Mouse (Mus musculus): ENCODE measurements around the gene Arhgap10. TPM values are rescaled to one million over a fixed set of nuclear protein-coding genes. Genes with fewer than 3 reads are reported as not detected.
"Not testable (repeated sequence)": the region's sequence is repeated elsewhere in the genome, so short reads cannot be mapped to it uniquely, and the experiment has no call there.

The Arhgap10 gene
- total RNA-seq, 2 experiments from 2014 or later = 54.4 to 55.9 TPM

GRCm38 (mm10) chr8:77341329-77341728 is 176.4 kb downstream of the Arhgap10 start:
- Histone ChIP-seq H3K27ac (no peak overlapping the region), H3K4me3 (no peak overlapping the region)
- TF ChIP-seq CTCF (IDR thresholded peaks at IDR 0.05) = no peak
- intact Hi-C loops (cut with DNase I) = no loop called here
- DNase-seq = no peak

GRCm38 (mm10) chr8:77340046-77340747 is 177.6 kb downstream of the Arhgap10 start:
- no peak for TF ChIP-seq CTCF (IDR thresholded peaks at IDR 0.05)
- no peak for DNase-seq
- intact Hi-C loops (cut with DNase I) = no loop called here
- Histone ChIP-seq H3K4me3 (no peak overlapping the region), H3K27ac (no peak overlapping the region)

GRCm38 (mm10) chr8:77337272-77337671 is 180.5 kb downstream of the Arhgap10 start:
- Histone ChIP-seq H3K4me3 (no peak overlapping the region), H3K27ac (no peak overlapping the region)
- intact Hi-C loops (cut with DNase I) = no loop called here
- TF ChIP-seq CTCF (IDR thresholded peaks at IDR 0.05) = no peak
- no peak for DNase-seq

- Histone ChIP-seq H3K4me3 (no peak overlapping the region), H3K27ac (no peak overlapping the region)
- DNase-seq = no peak
- TF ChIP-seq CTCF (IDR thresholded peaks at IDR 0.05) = no peak
- intact Hi-C loops (cut with DNase I) = no loop called here
Measured at GRCm38 (mm10) chr8:77331180-77331579, 186.6 kb downstream of the Arhgap10 start.

GRCm38 (mm10) chr8:77330304-77330703 is 187.4 kb downstream of the Arhgap10 start:
- Histone ChIP-seq H3K4me3 (no peak overlapping the region), H3K27ac (no peak overlapping the region)
- intact Hi-C loops (cut with DNase I) = no loop called here
- TF ChIP-seq CTCF (IDR thresholded peaks at IDR 0.05) = no peak
- DNase-seq = no peak

- intact Hi-C loops (cut with DNase I) = loop anchor here (10.0 kb wide), 1 partner anchor 165 kb away; no protein-coding TSS in a partner anchor
- no peak for TF ChIP-seq CTCF (IDR thresholded peaks at IDR 0.05)
- DNase-seq = no peak
- no peak overlapping the region for H3K4me3 ChIP-seq
- no peak overlapping the region for H3K27ac ChIP-seq
Measured at GRCm38 (mm10) chr8:77329783-77330182, 188.0 kb downstream of the Arhgap10 start.

- no peak for TF ChIP-seq CTCF (IDR thresholded peaks at IDR 0.05)
- Histone ChIP-seq H3K4me3 (no peak overlapping the region), H3K27ac (no peak overlapping the region)
- intact Hi-C loops (cut with DNase I) = loop anchor here (10.0 kb wide), 1 partner anchor 164 kb away; no protein-coding TSS in a partner anchor
- no peak for DNase-seq
Measured at GRCm38 (mm10) chr8:77328473-77328872, 189.3 kb downstream of the Arhgap10 start.

GRCm38 (mm10) chr8:77327326-77327725 is 190.4 kb downstream of the Arhgap10 start:
- no peak for DNase-seq
- no peak overlapping the region for H3K27ac ChIP-seq
- no peak for TF ChIP-seq CTCF (IDR thresholded peaks at IDR 0.05)
- intact Hi-C loops (cut with DNase I) = loop anchor here (10.0 kb wide), 1 partner anchor 163 kb away; no protein-coding TSS in a partner anchor
- no peak overlapping the region for H3K4me3 ChIP-seq

GRCm38 (mm10) chr8:77322727-77323126 is 195.0 kb downstream of the Arhgap10 start:
- not testable (repeated sequence) for DNase-seq, H3K4me3 ChIP-seq, H3K27ac ChIP-seq
- intact Hi-C loops (cut with DNase I) = loop anchor here (10.0 kb wide), 1 partner anchor 158 kb away; no protein-coding TSS in a partner anchor

GRCm38 (mm10) chr8:77321901-77322300 is 195.9 kb downstream of the Arhgap10 start:
- intact Hi-C loops (cut with DNase I) = loop anchor here (10.0 kb wide), 1 partner anchor 157 kb away; no protein-coding TSS in a partner anchor
- no peak for TF ChIP-seq CTCF (IDR thresholded peaks at IDR 0.05)
- no peak overlapping the region for H3K27ac ChIP-seq
- DNase-seq = no peak
- no peak overlapping the region for H3K4me3 ChIP-seq

- H3K4me3 ChIP-seq = no peak overlapping the region
- DNase-seq = no peak
- TF ChIP-seq CTCF (IDR thresholded peaks at IDR 0.05) = no peak
- no peak overlapping the region for H3K27ac ChIP-seq
- intact Hi-C loops (cut with DNase I) = no loop called here
Measured at GRCm38 (mm10) chr8:77318590-77318989, 199.2 kb downstream of the Arhgap10 start.

- no peak overlapping the region for H3K4me3 ChIP-seq
- no peak for TF ChIP-seq CTCF (IDR thresholded peaks at IDR 0.05)
- no peak for DNase-seq
- H3K27ac ChIP-seq = no peak overlapping the region
- intact Hi-C loops (cut with DNase I) = no loop called here
Measured at GRCm38 (mm10) chr8:77317771-77318170, 200.0 kb downstream of the Arhgap10 start.

GRCm38 (mm10) chr8:77313003-77313402 is 204.8 kb downstream of the Arhgap10 start:
- no peak for DNase-seq
- intact Hi-C loops (cut with DNase I) = no loop called here
- no peak overlapping the region for H3K4me3 ChIP-seq
- H3K27ac ChIP-seq = no peak overlapping the region
- no peak for TF ChIP-seq CTCF (IDR thresholded peaks at IDR 0.05)

- intact Hi-C loops (cut with DNase I) = no loop called here
Measured at GRCm38 (mm10) chr8:77311762-77312161, 206.0 kb downstream of the Arhgap10 start.

More at GRCm38 (mm10) chr8:77311762-77312161, 206.0 kb downstream of the Arhgap10 start:
- TF ChIP-seq CTCF (IDR thresholded peaks at IDR 0.05) = peak; percentile 50
- Histone ChIP-seq H3K27ac (no peak overlapping the region), H3K4me3 (no peak overlapping the region)
- DNase-seq = no peak

Measured in gastrocnemius, adult 2 months (tissue).